Mouse (Mus musculus): ENCODE results near the gene Ppp1r21. TPM values are rescaled to one million over a fixed set of nuclear protein-coding genes. Genes with fewer than 3 reads are reported as not detected.

The Ppp1r21 gene
- total and polyA plus RNA-seq, 3 experiments, result 21.5 to 30.4 (median 27.7) TPM

DNA sequence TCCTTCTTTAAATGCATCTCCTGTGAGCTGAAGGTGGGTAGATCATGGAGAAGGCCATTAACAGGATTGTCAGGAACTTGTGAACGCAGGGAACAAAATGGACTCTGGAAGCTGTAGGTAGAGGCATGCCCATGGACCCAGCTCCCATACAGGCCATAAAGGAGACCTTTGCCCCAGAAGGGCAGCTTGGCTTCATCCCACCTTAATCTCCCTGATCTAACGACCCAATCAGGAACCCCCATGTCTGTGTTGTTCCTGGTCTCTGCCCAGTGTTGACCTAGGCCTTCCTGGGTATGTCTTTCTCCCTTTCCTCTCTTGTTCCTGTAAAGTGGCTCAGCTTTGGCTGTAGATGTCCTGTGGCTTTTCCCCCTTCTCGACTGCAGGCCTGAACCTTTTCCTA is 91.5 kb downstream of the Ppp1r21 start:
- H3K27ac ChIP-seq (ENCODE audit: insufficient read depth, low read depth), result no peak overlapping the region
- no peak for TF ChIP-seq E2F4 (IDR thresholded peaks at IDR 0.05; ENCODE audit: insufficient replicate concordance, low read depth, low read length)
- no peak for TF ChIP-seq MYC (IDR thresholded peaks at IDR 0.05; ENCODE audit: low read depth, low read length)
- no peak for TF ChIP-seq RCOR1 (conservative IDR thresholded peaks at IDR 0.05; ENCODE audit: low read depth, low read length)
- TF ChIP-seq UBTF (IDR thresholded peaks at IDR 0.05; ENCODE audit: low read depth, low read length), result no peak
- no peak for TF ChIP-seq MXI1 (IDR thresholded peaks at IDR 0.05; ENCODE audit: low read depth, low read length)
- TF ChIP-seq POLR2AphosphoS2 (IDR thresholded peaks at IDR 0.05; ENCODE audit: low read depth, low read length), result no peak
- no peak for TF ChIP-seq IRF4 (IDR thresholded peaks at IDR 0.05; ENCODE audit: low read depth, low read length)
- TF ChIP-seq NELFE (IDR thresholded peaks at IDR 0.05; ENCODE audit: low read depth, low read length), result no peak
- in situ Hi-C loops (cut with MboI; ENCODE audit: low pct_ligation_motif_present, low pct_unique_long_range_greater_than_20kb, low sequenced_read_pairs), result no loop called here

DNA sequence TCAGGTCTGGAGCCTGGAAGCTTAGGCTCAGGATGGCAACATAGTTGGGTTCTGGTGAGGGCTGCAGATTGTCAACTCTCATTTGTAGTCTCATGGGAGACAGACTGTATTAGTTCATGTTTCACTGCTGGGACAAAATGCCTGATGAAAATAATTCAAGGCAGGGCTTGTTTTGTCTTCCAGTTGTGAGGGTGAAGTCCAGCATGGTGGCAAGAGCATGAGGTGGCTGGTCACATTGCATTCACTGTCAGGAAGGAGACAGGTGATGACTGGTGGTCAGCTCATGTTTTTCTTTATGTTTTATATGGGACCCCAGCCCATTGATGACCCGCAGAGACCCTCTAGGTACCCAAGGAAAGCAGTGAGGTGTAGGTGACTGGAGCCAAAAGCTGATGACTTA is 92.8 kb downstream of the Ppp1r21 start:
- no peak for DNase-seq (ENCODE audit: extremely low read depth)
- H3K27ac ChIP-seq (ENCODE audit: insufficient read depth, low read depth), result no peak overlapping the region
- H3K27me3 ChIP-seq (replicated peaks), result no peaks in the 10 kb centered on the region
- in situ Hi-C loops (cut with MboI; ENCODE audit: low pct_ligation_motif_present, low pct_unique_long_range_greater_than_20kb, low sequenced_read_pairs), result no loop called here
- TF ChIP-seq E2F4 (IDR thresholded peaks at IDR 0.05; ENCODE audit: insufficient replicate concordance, low read depth, low read length), result no peak
- no peak for TF ChIP-seq MAX (IDR thresholded peaks at IDR 0.05; ENCODE audit: low read length)
- no peak for TF ChIP-seq POLR2A (IDR thresholded peaks at IDR 0.05; ENCODE audit: low read depth, low read length)
- TF ChIP-seq EP300 (IDR thresholded peaks at IDR 0.05; ENCODE audit: low read length), result no peak
- TF ChIP-seq NELFE (IDR thresholded peaks at IDR 0.05; ENCODE audit: low read depth, low read length), result no peak
- no peak for TF ChIP-seq ZNF384 (IDR thresholded peaks at IDR 0.05; ENCODE audit: low read depth, low read length)
- TF ChIP-seq HCFC1 (IDR thresholded peaks at IDR 0.05; ENCODE audit: low read depth, low read length), result no peak
- no peak for TF ChIP-seq CHD1 (IDR thresholded peaks at IDR 0.05; ENCODE audit: low read depth, low read length)
- TF ChIP-seq SIN3A (IDR thresholded peaks at IDR 0.05; ENCODE audit: low read length), result no peak
- no peak for TF ChIP-seq RAD21 (IDR thresholded peaks at IDR 0.05; ENCODE audit: low read depth, low read length)
- no peak for TF ChIP-seq ELF1 (IDR thresholded peaks at IDR 0.05; ENCODE audit: low read depth, low read length)
- TF ChIP-seq ETS1 (conservative IDR thresholded peaks at IDR 0.05; ENCODE audit: low read depth, low read length), result no peak
- TF ChIP-seq BHLHE40 (IDR thresholded peaks at IDR 0.05; ENCODE audit: low read depth, low read length), result no peak
- no peak for TF ChIP-seq IRF4 (IDR thresholded peaks at IDR 0.05; ENCODE audit: low read depth, low read length)
- H3K9me3 ChIP-seq (replicated peaks; ENCODE audit: low read length), result no peaks in the 10 kb centered on the region
- no peak overlapping the region for H3K4me3 ChIP-seq (replicated peaks in 1 of 3; ENCODE audit: low read depth in 2 of 3, low read length in 2 of 3, poor library complexity in 1 of 3)
- peaks cover 7 to 26% of the 10 kb centered on the region in 2 experiments; a peak in 3 of 4 replicates for H3K4me1 ChIP-seq (ENCODE audit: control insufficient read depth in 1 of 2, insufficient read depth in 2 of 2)
- no peak overlapping the region for H3K9ac ChIP-seq (ENCODE audit: insufficient read depth, low read depth)
- no peak overlapping the region for H3K4me2 ChIP-seq (ENCODE audit: insufficient read depth, low read depth, poor library complexity, severe bottlenecking)
- dilution Hi-C loops (cut with MboI; ENCODE audit: extremely low pct_ligation_motif_present, extremely low pct_unique_long_range_greater_than_20kb, low sequenced_read_pairs), result no loop called here
- H3K79me2 ChIP-seq (replicated peaks; ENCODE audit: control insufficient read depth, extremely low read depth, insufficient read depth, poor library complexity, severe bottlenecking), result no peaks in the 10 kb centered on the region
- peaks cover 0 to 9% of the 10 kb centered on the region in 2 experiments for H3K36me3 ChIP-seq (replicated peaks in 1 of 2; ENCODE audit: control insufficient read depth in 1 of 2, insufficient read depth in 1 of 2, low read length in 1 of 2)

More for the DNA sequence above, 91.5 kb downstream of the Ppp1r21 start:
- no peak overlapping the region for H3K4me2 ChIP-seq (ENCODE audit: insufficient read depth, low read depth, poor library complexity, severe bottlenecking)
- H3K4me3 ChIP-seq (replicated peaks in 1 of 3; ENCODE audit: low read depth in 2 of 3, low read length in 2 of 3, poor library complexity in 1 of 3), result no peak overlapping the region
- dilution Hi-C loops (cut with MboI; ENCODE audit: extremely low pct_ligation_motif_present, extremely low pct_unique_long_range_greater_than_20kb, low sequenced_read_pairs), result no loop called here
- H3K9ac ChIP-seq (ENCODE audit: insufficient read depth, low read depth), result no peak overlapping the region
- H3K36me3 ChIP-seq (replicated peaks in 1 of 2; ENCODE audit: control insufficient read depth in 1 of 2, insufficient read depth in 1 of 2, low read length in 1 of 2), result peaks cover 0 to 7% of the 10 kb centered on the region in 2 experiments
- H3K9me3 ChIP-seq (replicated peaks; ENCODE audit: low read length), result no peaks in the 10 kb centered on the region
- peaks cover 7 to 35% of the 10 kb centered on the region in 2 experiments; a peak in 3 of 4 replicates for H3K4me1 ChIP-seq (ENCODE audit: control insufficient read depth in 1 of 2, insufficient read depth in 2 of 2)
- no peaks in the 10 kb centered on the region for H3K27me3 ChIP-seq (replicated peaks)
- no peaks in the 10 kb centered on the region for H3K79me2 ChIP-seq (replicated peaks; ENCODE audit: control insufficient read depth, extremely low read depth, insufficient read depth, poor library complexity, severe bottlenecking)
- DNase-seq (ENCODE audit: extremely low read depth), result no peak

All from CH12.LX (cell line).